Mouse (Mus musculus) cerebellum, postnatal 36 days (tissue): ENCODE results near the gene Yipf2.
"Not testable (repeated sequence)": the region's sequence is repeated elsewhere in the genome, so short reads cannot be mapped to it uniquely, and the experiment has no call there.

Experiments used
- DNase-seq, 2 experiments: peaks; one replicate each; pipeline ENCODE4 v3.0.0; 2021 to 2022; ENCODE audit warnings: mixed read lengths in 2 of 2

The Yipf2 gene

GRCm38 (mm10) chr9:21557556-21557955 is 35.1 kb downstream of the Yipf2 start:
- DNase-seq: no peak

- no peak for DNase-seq
Observed at GRCm38 (mm10) chr9:21556996-21557395, 35.6 kb downstream of the Yipf2 start.

GRCm38 (mm10) chr9:21555198-21555742 is 37.4 kb downstream of the Yipf2 start:
- DNase-seq: no peak

GRCm38 (mm10) chr9:21553607-21554273 is 38.9 kb downstream of the Yipf2 start:
- no peak for DNase-seq

- peak in 1 of 2 experiments; percentile 26 for DNase-seq
Observed at GRCm38 (mm10) chr9:21551049-21551448, 41.6 kb downstream of the Yipf2 start.

GRCm38 (mm10) chr9:21547075-21547941 is 45.3 kb downstream of the Yipf2 start:
- peak; percentile 27 to 42 for DNase-seq

GRCm38 (mm10) chr9:21546789-21547074 is 45.9 kb downstream of the Yipf2 start, which contains the start of gene Carm1:
TSS of gene Carm1 (plus strand) at chr9:21546894.
- no peak for DNase-seq

GRCm38 (mm10) chr9:21545916-21546788 is 46.5 kb downstream of the Yipf2 start:
- peak; percentile 97 to 99 for DNase-seq

GRCm38 (mm10) chr9:21545351-21545915 is 47.2 kb downstream of the Yipf2 start:
- no peak for DNase-seq

- not testable (repeated sequence) for DNase-seq
Observed at GRCm38 (mm10) chr9:21542001-21542400, 50.6 kb downstream of the Yipf2 start.

- DNase-seq: no peak
Observed at GRCm38 (mm10) chr9:21539981-21540753, 52.5 kb downstream of the Yipf2 start.
